Mouse (Mus musculus) CH12.LX (cell line): ENCODE results near the gene Twist2. TPM values are rescaled to one million over a fixed set of nuclear protein-coding genes. Genes with fewer than 3 reads are reported as not detected.
A peak's percentile ranks its signal among the peaks of the same experiment; 100 is the strongest.

Experiments used
- DNase-seq: peaks from one replicate; pipeline ENCODE4 v3.0.0-alpha.2; 2013; ENCODE audit errors: extremely low read depth
- H3K27ac ChIP-seq: 2 replicates; pipeline ENCODE4 v1.5.1; 2012; ENCODE audit warnings: low read depth, mild to moderate bottlenecking, control low read depth, moderate library complexity; ENCODE audit not compliant: insufficient read depth
- H3K27me3 ChIP-seq: replicated peaks from 2 replicates; pipeline ENCODE3; 2012; ENCODE audit warnings: inconsistent platforms
- H3K36me3 ChIP-seq, 2 experiments: replicated peaks in 1 of 2; 2 replicates each; pipeline versions ENCODE3 to v1.6.1; 2012; ENCODE audit warnings: inconsistent platforms in 1 of 2, low read length in 1 of 2, mild to moderate bottlenecking in 1 of 2, mixed read lengths in 1 of 2, moderate library complexity in 1 of 2; ENCODE audit not compliant: control insufficient read depth in 1 of 2, insufficient read depth in 1 of 2
- H3K4me1 ChIP-seq, 2 experiments: 2 replicates each; pipeline ENCODE4 v1.6.1; 2012; ENCODE audit warnings: inconsistent platforms in 1 of 2, moderate library complexity in 1 of 2; ENCODE audit not compliant: insufficient read depth in 2 of 2, control insufficient read depth in 1 of 2
- H3K4me2 ChIP-seq: 2 replicates; pipeline ENCODE4 v1.6.1; 2012; ENCODE audit warnings: low read depth, mild to moderate bottlenecking, control low read depth; ENCODE audit not compliant: poor library complexity, insufficient read depth, severe bottlenecking
- H3K4me3 ChIP-seq, 3 experiments: fragments of 150-350 bp in 1 of 3; sonication (generic) in 1 of 3; replicated peaks in 1 of 3; 2 replicates each; pipeline versions ENCODE3 to v1.5.1; 2011 to 2012; ENCODE audit warnings: low read depth in 2 of 3, low read length in 2 of 3, mild to moderate bottlenecking in 2 of 3, moderate library complexity in 2 of 3, control low read depth in 1 of 3, improper control_type of control experiment in 1 of 3, inconsistent platforms in 1 of 3, mixed read lengths in 1 of 3; ENCODE audit not compliant: poor library complexity in 1 of 3
- H3K79me2 ChIP-seq: replicated peaks from 2 replicates; pipeline ENCODE4 v1.6.1; 2012; ENCODE audit warnings: mild to moderate bottlenecking, moderate library complexity; ENCODE audit not compliant: control insufficient read depth, poor library complexity, insufficient read depth, severe bottlenecking; ENCODE audit errors: extremely low read depth
- H3K9ac ChIP-seq: 2 replicates; pipeline ENCODE4 v1.6.1; 2012; ENCODE audit warnings: low read depth, mild to moderate bottlenecking, control low read depth, moderate library complexity; ENCODE audit not compliant: insufficient read depth
- H3K9me3 ChIP-seq: replicated peaks from 2 replicates; pipeline ENCODE3; 2012; ENCODE audit warnings: low read length, inconsistent platforms, mixed read lengths
- BHLHE40 ChIP-seq: IDR thresholded peaks from 2 replicates; pipeline ENCODE4 v1.6.1; 2011; ENCODE audit warnings: mild to moderate bottlenecking, low read depth, low read length, improper control_type of control experiment
- CHD2 ChIP-seq: IDR thresholded peaks from 2 replicates; pipeline ENCODE4 v1.6.1; 2011; ENCODE audit warnings: low read length, improper control_type of control experiment
- CTCF ChIP-seq, 2 experiments: IDR thresholded peaks in 1 of 2; conservative IDR thresholded peaks in 1 of 2; 2 replicates each; pipeline ENCODE4 v1.5.1; 2011 to 2012; ENCODE audit warnings: low read depth in 2 of 2, low read length in 2 of 2, improper control_type of control experiment in 1 of 2, inconsistent platforms in 1 of 2, mild to moderate bottlenecking in 1 of 2, moderate library complexity in 1 of 2
- E2F4 ChIP-seq: IDR thresholded peaks from 2 replicates; pipeline ENCODE4 v1.6.1; 2011; ENCODE audit warnings: low read depth, low read length, improper control_type of control experiment; ENCODE audit not compliant: insufficient replicate concordance
- ELF1 ChIP-seq: IDR thresholded peaks from 2 replicates; pipeline ENCODE4 v1.6.1; 2014; ENCODE audit warnings: low read depth, mild to moderate bottlenecking, inconsistent platforms, low read length, improper control_type of control experiment
- EP300 ChIP-seq: IDR thresholded peaks from 2 replicates; pipeline ENCODE4 v1.6.1; 2011; ENCODE audit warnings: low read length, improper control_type of control experiment
- ETS1 ChIP-seq: conservative IDR thresholded peaks from 2 replicates; pipeline ENCODE4 v1.6.1; 2012; ENCODE audit warnings: low read depth, mild to moderate bottlenecking, inconsistent platforms, low read length, improper control_type of control experiment, moderate library complexity
- HCFC1 ChIP-seq: IDR thresholded peaks from 2 replicates; pipeline ENCODE4 v1.6.1; 2012; ENCODE audit warnings: low read depth, mild to moderate bottlenecking, inconsistent platforms, low read length, improper control_type of control experiment
- IRF4 ChIP-seq: IDR thresholded peaks from 2 replicates; pipeline ENCODE4 v1.6.1; 2014; ENCODE audit warnings: low read depth, mild to moderate bottlenecking, inconsistent platforms, low read length, improper control_type of control experiment
- JUN ChIP-seq: IDR thresholded peaks from 2 replicates; pipeline ENCODE4 v1.6.1; 2011; ENCODE audit warnings: low read depth, mild to moderate bottlenecking, low read length, improper control_type of control experiment, moderate library complexity; ENCODE audit not compliant: insufficient read depth
- JUND ChIP-seq: conservative IDR thresholded peaks from 2 replicates; pipeline ENCODE4 v1.6.1; 2011; ENCODE audit warnings: low read depth, low read length, improper control_type of control experiment
- KAT2A ChIP-seq: IDR thresholded peaks from 2 replicates; pipeline ENCODE4 v1.6.1; 2012; ENCODE audit warnings: low read length, improper control_type of control experiment, inconsistent platforms; ENCODE audit not compliant: insufficient replicate concordance
- MAFK ChIP-seq: IDR thresholded peaks from 2 replicates; pipeline ENCODE4 v1.6.1; 2011; ENCODE audit warnings: low read length, improper control_type of control experiment; ENCODE audit not compliant: insufficient replicate concordance
- MAX ChIP-seq: IDR thresholded peaks from 2 replicates; pipeline ENCODE4 v1.6.1; 2011; ENCODE audit warnings: low read length, improper control_type of control experiment
- MXI1 ChIP-seq: IDR thresholded peaks from 2 replicates; pipeline ENCODE4 v1.6.1; 2011; ENCODE audit warnings: mild to moderate bottlenecking, low read depth, low read length, improper control_type of control experiment
- MYC ChIP-seq: IDR thresholded peaks from 2 replicates; pipeline ENCODE4 v1.6.1; 2011; ENCODE audit warnings: low read depth, mild to moderate bottlenecking, improper control_type of control experiment, low read length
- NELFE ChIP-seq: IDR thresholded peaks from 2 replicates; pipeline ENCODE4 v1.6.1; 2011; ENCODE audit warnings: low read depth, low read length, improper control_type of control experiment
- POLR2A ChIP-seq: IDR thresholded peaks from 2 replicates; pipeline ENCODE4 v1.6.1; 2011; ENCODE audit warnings: low read depth, mild to moderate bottlenecking, improper control_type of control experiment, low read length
- POLR2AphosphoS2 ChIP-seq: IDR thresholded peaks from 2 replicates; pipeline ENCODE4 v1.6.1; 2011; ENCODE audit warnings: low read depth, low read length, improper control_type of control experiment
- RAD21 ChIP-seq: IDR thresholded peaks from 2 replicates; pipeline ENCODE4 v1.6.1; 2011; ENCODE audit warnings: low read depth, mild to moderate bottlenecking, low read length, improper control_type of control experiment, moderate library complexity
- SIN3A ChIP-seq: IDR thresholded peaks from 2 replicates; pipeline ENCODE4 v1.6.1; 2012; ENCODE audit warnings: low read length, improper control_type of control experiment, inconsistent platforms
- SMC3 ChIP-seq: IDR thresholded peaks from 2 replicates; pipeline ENCODE4 v1.6.1; 2011; ENCODE audit warnings: low read depth, low read length, improper control_type of control experiment
- TBP ChIP-seq: conservative IDR thresholded peaks from 2 replicates; pipeline ENCODE4 v1.6.1; 2011; ENCODE audit warnings: low read depth, low read length, improper control_type of control experiment
- USF1 ChIP-seq: IDR thresholded peaks from 2 replicates; pipeline ENCODE4 v1.6.1; 2014; ENCODE audit warnings: low read depth, mild to moderate bottlenecking, inconsistent platforms, low read length, improper control_type of control experiment
- USF2 ChIP-seq: conservative IDR thresholded peaks from 2 replicates; pipeline ENCODE4 v1.6.1; 2011; ENCODE audit warnings: low read depth, low read length, improper control_type of control experiment
- ZKSCAN1 ChIP-seq: IDR thresholded peaks from 2 replicates; pipeline ENCODE4 v1.6.1; 2012; ENCODE audit warnings: low read depth, inconsistent platforms, low read length, improper control_type of control experiment, borderline replicate concordance
- ZMIZ1 ChIP-seq: IDR thresholded peaks from 2 replicates; pipeline ENCODE4 v1.6.1; 2012; ENCODE audit warnings: low read depth, mild to moderate bottlenecking, inconsistent platforms, low read length, improper control_type of control experiment
- ZNF384 ChIP-seq: IDR thresholded peaks from 2 replicates; pipeline ENCODE4 v1.6.1; 2012; ENCODE audit warnings: low read depth, low read length, improper control_type of control experiment, inconsistent platforms
- dilution Hi-C: fragments of 300-500 bp; cut with MboI; formaldehyde crosslinking; loops from 2 replicates; pipeline ENCODE4 v1.14.3; 2020; ENCODE audit warnings: low sequenced_read_pairs; ENCODE audit not compliant: extremely low pct_unique_long_range_greater_than_20kb, extremely low pct_ligation_motif_present
- in situ Hi-C: fragments of 300-500 bp; cut with MboI; formaldehyde crosslinking; loops from 3 replicates; pipeline ENCODE4 v1.14.3; 2019; ENCODE audit warnings: low sequenced_read_pairs, low pct_ligation_motif_present, low pct_unique_long_range_greater_than_20kb, mixed read lengths
- polyA plus RNA-seq: library from polyadenylated mRNA; unstranded; fragments of >175 nt; gene quantifications from 2 replicates; pipeline ENCODE4 v1.2.1, GENCODE M21; 2012; ENCODE audit warnings: low read depth; ENCODE audit not compliant: insufficient read length
- total RNA-seq, 2 experiments: library from RNA; depleted of rRNA; stranded (reverse); fragments of 300-350 nt in 1 of 2; fragments of >200 nt in 1 of 2; gene quantifications; 2 replicates each; pipeline ENCODE4 v1.2.3; 2012 to 2014

Twist2 gene
- total and polyA plus RNA-seq, 3 experiments: not detected

DNA sequence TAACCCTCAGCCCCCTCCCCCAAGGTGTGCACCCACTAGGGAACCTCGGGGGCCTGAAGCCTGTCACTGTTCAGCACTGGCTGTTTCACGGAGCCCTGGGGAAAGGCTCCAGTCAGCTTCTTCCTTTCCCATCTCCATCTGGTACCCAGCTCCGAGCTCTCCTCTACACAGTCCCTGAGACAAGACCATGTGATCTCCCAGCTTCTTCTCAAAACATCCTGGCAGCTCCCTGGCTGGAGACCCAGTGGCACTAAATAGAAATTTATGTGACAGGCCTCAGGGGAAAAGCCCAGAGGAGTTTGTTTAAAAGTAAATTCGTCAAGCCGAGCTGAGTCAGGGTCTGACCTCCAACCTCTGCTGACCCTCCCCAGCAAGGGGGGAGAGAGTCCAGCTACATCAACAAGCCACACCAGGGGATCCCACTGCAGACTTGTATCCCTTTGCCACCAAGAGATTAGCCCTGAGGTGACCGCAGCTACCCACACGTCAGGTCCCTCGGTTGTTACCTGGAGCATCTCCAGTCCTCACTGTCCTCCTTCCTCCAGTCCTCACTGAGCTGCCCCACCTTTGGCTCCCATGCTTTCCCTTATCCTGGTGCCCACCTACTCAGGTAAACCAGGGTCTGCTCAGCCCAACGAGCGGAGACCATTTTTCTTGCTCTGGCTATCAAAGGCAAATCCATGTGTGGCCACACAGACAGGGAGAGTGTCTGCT is 72.5 kb downstream of the Twist2 start:
- Histone ChIP-seq H3K79me2 (no peaks in the 10 kb centered on the region), H3K4me1 (no peaks in the 10 kb centered on the region), H3K4me2 (no peak overlapping the region), H3K27me3 (peaks cover 76% of the 10 kb centered on the region), H3K4me3 (no peak overlapping the region), H3K9ac (no peak overlapping the region), H3K27ac (no peak overlapping the region), H3K36me3 (no peaks in the 10 kb centered on the region), H3K9me3 (no peaks in the 10 kb centered on the region)
- no peak for DNase-seq
- TF ChIP-seq RAD21 (no peak), IRF4 (no peak), ZNF384 (no peak), HCFC1 (no peak), MXI1 (no peak), NELFE (no peak), JUND (no peak), EP300 (no peak), TBP (no peak), MAFK (no peak), KAT2A (no peak), MYC (no peak), ETS1 (no peak), USF1 (no peak)
- dilution Hi-C loops (no loop called here), in situ Hi-C loops (loop anchor here (10.0 kb wide), 1 partner anchor 299 kb away; no protein-coding TSS in a partner anchor)

DNA sequence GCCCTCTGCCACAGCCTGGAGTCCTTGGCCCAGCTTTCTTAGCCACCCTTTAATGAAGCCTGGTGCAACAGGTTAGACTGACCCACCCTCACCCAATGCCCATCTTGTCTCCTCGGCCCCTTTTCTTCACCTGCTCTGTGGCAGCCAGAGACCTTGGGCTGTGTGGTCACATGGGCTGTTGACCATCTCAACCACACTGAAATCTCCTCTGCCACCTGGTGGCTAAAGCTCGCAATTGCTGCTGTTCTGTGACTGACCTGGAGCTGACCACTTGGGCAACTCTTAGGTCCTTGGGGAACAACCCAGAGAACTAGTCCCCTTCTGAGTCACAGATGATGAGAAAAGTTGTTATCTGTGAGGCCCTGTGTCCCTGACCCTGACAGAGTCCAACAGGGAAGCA is 73.4 kb downstream of the Twist2 start:
- Histone ChIP-seq H3K4me3 (no peak overlapping the region), H3K36me3 (no peaks in the 10 kb centered on the region), H3K79me2 (no peaks in the 10 kb centered on the region), H3K9ac (no peak overlapping the region), H3K27me3 (peaks cover 76% of the 10 kb centered on the region), H3K27ac (no peak overlapping the region), H3K9me3 (no peaks in the 10 kb centered on the region), H3K4me2 (no peak overlapping the region), H3K4me1 (no peaks in the 10 kb centered on the region)
- TF ChIP-seq JUN: no peak
- no peak for TF ChIP-seq BHLHE40
- TF ChIP-seq E2F4: no peak
- no peak for TF ChIP-seq ZKSCAN1
- no peak for TF ChIP-seq POLR2AphosphoS2
- no peak for TF ChIP-seq HCFC1
- no peak for TF ChIP-seq ZMIZ1
- 0 out of 2 replicates have a peak, but pooled peaks have one; percentile 20 for TF ChIP-seq IRF4
- TF ChIP-seq CHD2: no peak
- peak; percentile 78 for TF ChIP-seq USF1
- TF ChIP-seq MAX: peak; percentile 52; the same call in 1 of the 2 replicates
- TF ChIP-seq CTCF (conservative IDR thresholded peaks at IDR 0.05 in 1 of 2, IDR thresholded peaks at IDR 0.05 in 1 of 2; ENCODE audit: low read depth in 2 of 2, low read length in 2 of 2): peak; percentile 64 to 80; a peak in 3 of 4 replicates
- no peak for TF ChIP-seq TBP
- no peak for TF ChIP-seq ELF1
- no peak for TF ChIP-seq MYC
- peak; percentile 67 for TF ChIP-seq USF2
- no peak for TF ChIP-seq ZNF384
- TF ChIP-seq RAD21: peak; percentile 71
- TF ChIP-seq POLR2A: no peak
- TF ChIP-seq SMC3: peak; percentile 85
- TF ChIP-seq MXI1: no peak
- no peak for TF ChIP-seq SIN3A
- dilution Hi-C loops: no loop called here
- in situ Hi-C loops: loop anchor here (10.0 kb wide), 1 partner anchor 300 kb away; no protein-coding TSS in a partner anchor
- peak; percentile 21 for DNase-seq
